Comparison of ENCODE assay signal across 7 mouse cellular contexts in the genomic region with DNA sequence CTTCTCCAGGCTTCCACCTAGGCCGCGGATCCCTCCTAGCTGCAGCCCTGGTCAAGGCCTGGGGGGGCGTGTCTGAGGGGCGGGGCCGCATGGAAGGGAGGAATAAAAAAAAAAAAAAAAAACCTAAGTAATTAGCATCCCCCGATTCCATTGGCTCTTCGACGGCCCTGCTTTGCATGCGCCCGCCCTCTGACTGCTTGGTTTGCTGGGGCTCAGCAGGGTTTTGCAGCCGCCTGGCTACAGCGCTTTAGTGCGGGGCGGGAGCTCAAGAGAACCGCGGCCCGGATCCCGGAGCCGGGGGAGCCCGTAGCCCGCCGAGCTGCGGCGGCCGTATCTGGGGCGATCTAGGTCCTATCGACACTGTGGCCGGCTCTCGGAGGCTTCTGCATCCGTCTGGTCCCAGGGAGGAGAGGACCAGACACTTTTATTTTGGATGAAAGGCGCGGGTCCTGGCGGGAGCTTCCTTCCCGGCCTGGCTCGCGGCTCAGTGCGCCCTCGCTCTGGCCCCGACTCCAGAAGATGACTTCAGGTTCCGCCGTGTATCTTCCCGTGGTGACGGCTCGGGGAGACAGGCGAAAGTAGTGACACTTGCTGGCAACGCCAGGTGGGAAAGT. TPM values are rescaled to one million over a fixed set of nuclear protein-coding genes. Genes with fewer than 3 reads are reported as not detected.
A peak's percentile ranks its signal among the peaks of the same experiment; 100 is the strongest.
DNase-seq lines count a peak whose midpoint lies in the region; ATAC-seq and TF ChIP-seq lines count a peak whose summit lies in the region.

Gene Btbd11, plus strand, starts transcription at position 210 of the 614 bp plus-strand sequence.

- H3K4me2 ChIP-seq in embryonic facial prominence, embryonic 15.5 days (replicated peaks), result peak within 1 kb of the TSS; percentile 96
- peak within 1 kb of the TSS; percentile 99 for H3K4me2 ChIP-seq in heart, embryonic 11.5 days
- peak within 1 kb of the TSS; percentile 94 for H3K4me2 ChIP-seq in kidney, embryonic 15.5 days
- peak within 1 kb of the TSS; percentile 99 for H3K4me2 ChIP-seq in limb, embryonic 15.5 days
- peak within 1 kb of the TSS; percentile 90 for H3K4me2 ChIP-seq in midbrain, postnatal 0 days (ENCODE audit: low read depth, low read length, poor library complexity, severe bottlenecking)

- H3K27ac ChIP-seq in bone marrow macrophage, adult 2 months (ENCODE audit: insufficient read depth, low read depth, low read length), result no peak within 1 kb of the TSS; the same call in 1 of the 2 replicates
- H3K27ac ChIP-seq in embryonic facial prominence, embryonic 15.5 days (replicated peaks), result peak within 1 kb of the TSS; percentile 83
- no peak within 1 kb of the TSS for H3K27ac ChIP-seq in heart, embryonic 11.5 days (ENCODE audit: low read depth, low read length)
- peak within 1 kb of the TSS; percentile 78 for H3K27ac ChIP-seq in kidney, embryonic 15.5 days
- peak within 1 kb of the TSS; percentile 84 for H3K27ac ChIP-seq in limb, embryonic 15.5 days
- H3K27ac ChIP-seq in midbrain, postnatal 0 days (ENCODE audit: low read depth, low read length), result peak within 1 kb of the TSS; percentile 70

- peak within 1 kb of the TSS; percentile 57 for H3K9ac ChIP-seq in embryonic facial prominence, embryonic 15.5 days
- peak within 1 kb of the TSS; percentile 71 for H3K9ac ChIP-seq in heart, embryonic 11.5 days (ENCODE audit: low read depth, low read length)
- peak within 1 kb of the TSS; percentile 75 for H3K9ac ChIP-seq in kidney, embryonic 15.5 days
- H3K9ac ChIP-seq in limb, embryonic 15.5 days, result peak within 1 kb of the TSS; percentile 61
- peak within 1 kb of the TSS; percentile 66 for H3K9ac ChIP-seq in midbrain, postnatal 0 days (replicated peaks; ENCODE audit: low read length, poor library complexity, severe bottlenecking)

- DNase-seq in midbrain, postnatal 0 days (ENCODE audit: low spot score), result peak; percentile 97
- peak; percentile 33 to 35 for DNase-seq in spleen, postnatal 14 days (ENCODE audit: low spot score in 2 of 2)

- peak within 1 kb of the TSS; percentile 67 for H3K4me3 ChIP-seq in bone marrow macrophage, adult 2 months (ENCODE audit: insufficient read depth, low read length)
- H3K4me3 ChIP-seq in embryonic facial prominence, embryonic 15.5 days (replicated peaks), result peak within 1 kb of the TSS; percentile 66
- peak within 1 kb of the TSS; percentile 58 for H3K4me3 ChIP-seq in heart, embryonic 11.5 days (ENCODE audit: low read depth, low read length)
- peak within 1 kb of the TSS; percentile 68 for H3K4me3 ChIP-seq in kidney, embryonic 15.5 days (replicated peaks)
- H3K4me3 ChIP-seq in limb, embryonic 15.5 days, result peak within 1 kb of the TSS; percentile 69
- peak within 1 kb of the TSS; percentile 64 for H3K4me3 ChIP-seq in midbrain, postnatal 0 days (ENCODE audit: low read depth, low read length)

- 0 out of 2 replicates have a peak, but pooled peaks cover 5% of the 10 kb centered on the region for H3K27me3 ChIP-seq in embryonic facial prominence, embryonic 15.5 days
- peaks cover 13% of the 10 kb centered on the region for H3K27me3 ChIP-seq in heart, embryonic 11.5 days (ENCODE audit: control insufficient read depth, insufficient read depth, low read length)
- H3K27me3 ChIP-seq in kidney, embryonic 15.5 days, result peaks cover 16% of the 10 kb centered on the region
- H3K27me3 ChIP-seq in limb, embryonic 15.5 days, result no peaks in the 10 kb centered on the region
- H3K27me3 ChIP-seq in midbrain, postnatal 0 days (ENCODE audit: insufficient read depth, low read length), result no peaks in the 10 kb centered on the region

- under 1% methylated on average over 46 of the region's 46 CpGs for WGBS in embryonic facial prominence, embryonic 15.5 days
- WGBS in heart, embryonic 11.5 days (ENCODE audit: insufficient replicate concordance), result under 1% methylated on average over 46 of the region's 46 CpGs
- WGBS in kidney, embryonic 15.5 days, result under 1% methylated on average over 46 of the region's 46 CpGs
- under 1% methylated on average over 45 of the region's 46 CpGs for WGBS in limb, embryonic 15.5 days
- whole genome bisulfite sequencing in midbrain, postnatal 0 days, result 0% methylated on average over 43 of the region's 46 CpGs

- no peaks in the 10 kb centered on the region for H3K36me3 ChIP-seq in embryonic facial prominence, embryonic 15.5 days
- no peaks in the 10 kb centered on the region for H3K36me3 ChIP-seq in heart, embryonic 11.5 days (ENCODE audit: control insufficient read depth, insufficient read depth, low read length)
- no peaks in the 10 kb centered on the region for H3K36me3 ChIP-seq in kidney, embryonic 15.5 days
- no peaks in the 10 kb centered on the region for H3K36me3 ChIP-seq in limb, embryonic 15.5 days
- H3K36me3 ChIP-seq in midbrain, postnatal 0 days (ENCODE audit: insufficient read depth, low read length), result no peaks in the 10 kb centered on the region

- no peak for TF ChIP-seq CTCF in bone marrow macrophage, adult 2 months (IDR thresholded peaks at IDR 0.05; ENCODE audit: low read depth, low read length)
- peak; percentile 52 for TF ChIP-seq CTCF in midbrain, postnatal 0 days (IDR thresholded peaks at IDR 0.05)

- TF ChIP-seq POLR2A in bone marrow macrophage, adult 2 months (IDR thresholded peaks at IDR 0.05; ENCODE audit: borderline replicate concordance, low read depth, low read length), result peak; percentile 70; the same call in 1 of the 2 replicates

- no peaks in the 10 kb centered on the region for H3K4me1 ChIP-seq in bone marrow macrophage, adult 2 months (ENCODE audit: control insufficient read depth, insufficient read depth, low read length)
- H3K4me1 ChIP-seq in embryonic facial prominence, embryonic 15.5 days, result peaks cover 40% of the 10 kb centered on the region
- peaks cover 6% of the 10 kb centered on the region; the same call in 1 of the 2 replicates for H3K4me1 ChIP-seq in heart, embryonic 11.5 days (ENCODE audit: control insufficient read depth, insufficient read depth, low read length)
- peaks cover 37% of the 10 kb centered on the region for H3K4me1 ChIP-seq in kidney, embryonic 15.5 days
- peaks cover 38% of the 10 kb centered on the region for H3K4me1 ChIP-seq in limb, embryonic 15.5 days
- H3K4me1 ChIP-seq in midbrain, postnatal 0 days (ENCODE audit: insufficient read depth, low read length), result no peaks in the 10 kb centered on the region

- ATAC-seq in embryonic facial prominence, embryonic 15.5 days (ENCODE audit: insufficient number of reproducible peaks, low FRiP score, low TSS enrichment, low read depth), result peak; percentile 93
- peak; percentile 85 for ATAC-seq in heart, embryonic 11.5 days (replicated peaks; ENCODE audit: insufficient number of reproducible peaks, low FRiP score, low TSS enrichment)
- peak; percentile 95 for ATAC-seq in kidney, embryonic 15.5 days (replicated peaks; ENCODE audit: low FRiP score)
- peak; percentile 94 for ATAC-seq in limb, embryonic 15.5 days (ENCODE audit: insufficient number of reproducible peaks, low FRiP score, low TSS enrichment, low read depth)
- peak; percentile 92 for ATAC-seq in midbrain, postnatal 0 days (ENCODE audit: low FRiP score)

- H3K9me3 ChIP-seq in embryonic facial prominence, embryonic 15.5 days (replicated peaks), result no peaks in the 10 kb centered on the region
- no peaks in the 10 kb centered on the region for H3K9me3 ChIP-seq in heart, embryonic 11.5 days (replicated peaks; ENCODE audit: control insufficient read depth, low read length)
- no peaks in the 10 kb centered on the region for H3K9me3 ChIP-seq in kidney, embryonic 15.5 days (replicated peaks)
- no peaks in the 10 kb centered on the region for H3K9me3 ChIP-seq in limb, embryonic 15.5 days
- H3K9me3 ChIP-seq in midbrain, postnatal 0 days (ENCODE audit: low read length), result no peaks in the 10 kb centered on the region

RNA-seq across cellular contexts. Expression of gene Btbd11, which starts in this region (rescaled TPM):
- 3.4 and 3.6 TPM in 2 replicates for polyA plus RNA-seq in bone marrow macrophage, adult 2 months (2012; ENCODE audit: insufficient read depth, insufficient read length, missing spikeins)
- 5.7 and 6.5 TPM in 2 replicates for polyA plus RNA-seq in embryonic facial prominence, embryonic 15.5 days (2015; fragmentation: Nextera tagmentation; extraction: Ambion mirVana)
- polyA plus RNA-seq in heart, embryonic 11.5 days (2014; fragmentation: Nextera tagmentation; extraction: Ambion mirVana), result 0.77 and 1.2 TPM in 2 replicates
- 12.2 and 14.5 TPM in 2 replicates for polyA plus RNA-seq in kidney, embryonic 15.5 days (2015; fragmentation: Nextera tagmentation; extraction: Ambion mirVana)
- polyA plus RNA-seq in limb, embryonic 15.5 days (2015; fragmentation: Nextera tagmentation; extraction: Ambion mirVana), result 6.5 and 7.4 TPM in 2 replicates
- 47.4 and 47.6 TPM in 2 replicates for total RNA-seq in midbrain, postnatal 0 days (2014; rRNA removed)
- 17.1 and 18.9 TPM in 2 replicates for polyA plus RNA-seq in midbrain, postnatal 0 days (2015; fragmentation: Nextera tagmentation; extraction: Ambion mirVana)

Comparison
In these comparisons a context has a peak if more than half of its experiments do, and no peak if none do; other contexts are left out.
1. H3K27ac ChIP-seq: peak in embryonic facial prominence, embryonic 15.5 days (single experiment), kidney, embryonic 15.5 days (single experiment), limb, embryonic 15.5 days (single experiment) and midbrain, postnatal 0 days (single experiment); none in bone marrow macrophage, adult 2 months (single experiment) and heart, embryonic 11.5 days (single experiment).
2. Peak in every context shown above with its lines, with median percentiles within 50 percentile points of each other: H3K4me3 ChIP-seq, ATAC-seq, H3K4me2 ChIP-seq and H3K9ac ChIP-seq.